Mouse (Mus musculus): ENCODE data around the gene Muc20. TPM values are rescaled to one million over a fixed set of nuclear protein-coding genes. Genes with fewer than 3 reads are reported as not detected.

Muc20 gene
- not detected in 2 replicates for polyA plus RNA-seq (2021; fragmentation: Nextera tagmentation)
- long read RNA-seq, experiment 1 = 0 reads
- long read RNA-seq, experiment 2 = 0 reads

DNA sequence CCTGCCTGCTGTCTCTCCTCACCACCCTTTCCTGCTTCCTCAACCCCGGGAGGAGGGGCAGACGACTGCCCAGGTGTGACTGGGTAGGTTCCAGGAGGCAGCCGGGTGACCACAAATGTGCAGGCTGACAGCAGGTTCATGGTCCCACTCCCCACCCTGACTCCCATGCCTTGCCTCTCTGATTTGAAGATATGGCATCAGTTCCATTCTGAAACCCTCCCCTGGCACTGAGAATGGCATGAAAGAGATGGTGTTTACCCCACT, at the start of gene Muc20:
TSS of gene Muc20 (minus strand) at position 10 of the 264 bp plus-strand sequence.

DNA sequence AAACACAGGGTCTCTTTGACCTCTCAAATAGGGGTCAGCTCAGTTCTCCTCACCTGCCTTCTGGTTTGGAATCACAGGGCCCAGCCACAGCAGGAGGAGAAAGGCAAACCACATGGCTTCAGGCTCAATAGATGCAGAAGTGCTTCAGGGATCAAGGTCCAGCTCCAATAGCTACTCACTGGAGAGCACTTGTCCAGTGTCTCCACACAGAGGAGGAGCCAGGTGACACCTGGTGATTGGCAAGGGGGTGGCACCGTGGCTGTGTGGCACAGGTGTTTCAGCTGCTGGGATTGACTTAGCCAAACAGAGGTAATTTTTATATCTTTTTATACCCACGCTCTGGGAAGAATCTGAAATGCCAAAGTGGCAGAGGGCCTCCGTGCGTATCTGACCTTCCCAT, 13.1 kb upstream of the Muc20 start, which contains the start of gene Smbd1:
TSS of gene Smbd1 (minus strand) at position 157 of the 400 bp plus-strand sequence.

DNA sequence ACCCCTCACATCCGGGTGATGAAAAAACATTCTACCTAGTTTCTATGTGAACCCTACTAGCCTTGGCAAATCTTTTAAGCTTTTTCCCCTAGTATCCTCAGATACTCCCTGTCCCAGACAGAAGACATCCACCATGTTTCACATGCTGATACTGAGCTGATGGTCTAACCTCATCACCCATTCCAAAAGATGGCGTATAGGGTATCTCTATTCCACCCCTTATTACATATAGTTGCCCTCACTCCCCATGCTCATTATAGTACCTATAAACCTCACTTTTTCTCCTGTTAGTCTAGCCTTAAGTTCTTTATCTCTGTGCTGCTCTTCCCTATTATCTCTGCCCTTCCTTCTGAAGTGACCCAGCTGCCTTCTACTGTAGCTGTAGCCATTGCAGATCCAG, 61.6 kb downstream of the Muc20 start, which contains the start of gene Muc4:
TSS of gene Muc4 (plus strand) at position 301 of the 400 bp plus-strand sequence.

Other genes starting within 250 kb of the Muc20 start
- gene Tfrc, start 188.5 kb downstream of the Muc20 start, polyA plus RNA-seq (2021; fragmentation: Nextera tagmentation) = 8.5 and 12.1 TPM in 2 replicates
- 8.8 and 11.1 TPM in 2 replicates for gene Tnk2, start 153.6 kb downstream of the Muc20 start, polyA plus RNA-seq (2021; fragmentation: Nextera tagmentation)
- gene Muc4, start 61.5 kb downstream of the Muc20 start, polyA plus RNA-seq (2021; fragmentation: Nextera tagmentation) = 0.18 TPM in 1 of 2 replicates, not detected in the other
- gene Smbd1, start 13.0 kb upstream of the Muc20 start, polyA plus RNA-seq (2021; fragmentation: Nextera tagmentation) = not detected in 2 replicates
- gene Fyttd1, start 80.1 kb upstream of the Muc20 start, polyA plus RNA-seq (2021; fragmentation: Nextera tagmentation) = 98.9 and 111 TPM in 2 replicates
- gene Rubcn, start 80.3 kb upstream of the Muc20 start, polyA plus RNA-seq (2021; fragmentation: Nextera tagmentation) = 17.0 and 19.2 TPM in 2 replicates
- gene Lrch3, start 116.7 kb upstream of the Muc20 start, polyA plus RNA-seq (2021; fragmentation: Nextera tagmentation) = 6.5 and 8.7 TPM in 2 replicates

Measured in layer of hippocampus, adult 6 months (tissue).